Mouse (Mus musculus) kidney, adult 2 months (tissue): ENCODE measurements around the gene Snx4.

ENCODE experiments used
- CTCF ChIP-seq: fragments of 200-500 bp; conservative IDR thresholded peaks from 2 replicates; pipeline ENCODE4 v1.5.1; 2011; ENCODE audit warnings: low read depth, mild to moderate bottlenecking, control low read depth, low read length, moderate library complexity, mixed read lengths; ENCODE audit not compliant: insufficient read depth, insufficient read length
- POLR2A ChIP-seq: fragments of 200-500 bp; IDR thresholded peaks from one replicate; pipeline ENCODE4 v1.6.1; 2011; ENCODE audit warnings: low read depth, low read length, control low read depth

DNA sequence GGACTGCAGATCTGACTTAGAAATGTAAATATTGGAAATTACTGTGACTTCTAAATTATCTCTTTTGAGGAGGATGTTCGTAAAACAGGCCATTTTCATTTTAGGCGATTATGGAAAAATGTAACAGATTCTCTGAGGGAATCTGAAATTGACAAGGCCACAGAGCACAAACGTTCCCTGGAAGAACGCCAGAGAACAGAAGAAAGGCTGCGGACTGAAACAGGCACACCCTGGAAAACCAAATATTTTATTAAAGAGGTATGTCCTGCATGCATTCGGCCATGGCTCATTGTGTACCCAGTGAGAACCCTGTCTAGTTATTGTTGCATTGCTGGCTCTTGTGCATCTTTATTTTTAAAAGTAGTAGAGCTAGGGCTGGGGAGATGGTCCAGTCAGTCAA lies 15.1 kb upstream of the Snx4 start:
- TF ChIP-seq POLR2A: no peak
- TF ChIP-seq CTCF: no peak
